Mouse (Mus musculus) bone marrow macrophage, adult 2 months (primary cell): ENCODE results near the gene Mllt3.

Experiments
- CTCF ChIP-seq: IDR thresholded peaks from 2 replicates; pipeline ENCODE4 v1.5.1; 2012; ENCODE audit warnings: low read depth, mild to moderate bottlenecking, low read length, moderate library complexity
- POLR2A ChIP-seq: IDR thresholded peaks from 2 replicates; pipeline ENCODE4 v1.6.1; 2012; ENCODE audit warnings: mild to moderate bottlenecking, low read depth, low read length, borderline replicate concordance

GRCm38 (mm10) chr4:87745016-87745645, 288.0 kb downstream of the Mllt3 start:
- no peak for TF ChIP-seq CTCF
- TF ChIP-seq POLR2A, result no peak
